Mouse (Mus musculus) liver, embryonic 14.5 days (tissue): Measurements from ENCODE around the gene Spc25. TPM values are rescaled to one million over a fixed set of nuclear protein-coding genes. Genes with fewer than 3 reads are reported as not detected.

Experiments used
- ATAC-seq: fragments of 200-750 bp; cut with Nextera tagmentation; 2 replicates; pipeline ENCODE4 v1.8.0; 2017; ENCODE audit warnings: moderate number of reproducible peaks, mild to moderate bottlenecking, moderate library complexity; ENCODE audit not compliant: insufficient read depth
- DNase-seq, 3 experiments: peaks; one replicate each; pipeline ENCODE4 v3.0.0-alpha.2; 2012 to 2013; ENCODE audit warnings: low read depth in 3 of 3, low spot score in 3 of 3
- H3K27ac ChIP-seq: fragments of 300-500 bp; sonication (generic); 2 replicates; pipeline ENCODE4 v1.5.1; 2014; ENCODE audit warnings: moderate library complexity, mild to moderate bottlenecking, control low read depth, inconsistent platforms
- H3K27me3 ChIP-seq: fragments of 300-500 bp; sonication (generic); 2 replicates; pipeline ENCODE4 v1.6.1; 2014; ENCODE audit warnings: mild to moderate bottlenecking, low read length, moderate library complexity; ENCODE audit not compliant: control insufficient read depth, insufficient read depth
- H3K36me3 ChIP-seq: fragments of 300-500 bp; sonication (generic); replicated peaks from 2 replicates; pipeline ENCODE4 v1.6.1; 2014; ENCODE audit warnings: low read depth; ENCODE audit not compliant: control insufficient read depth, insufficient read depth
- H3K4me1 ChIP-seq, 2 experiments: fragments of 200-500 bp in 1 of 2; fragments of 300-500 bp in 1 of 2; sonication (generic) in 1 of 2; replicated peaks; 2 replicates each; pipeline ENCODE4 v1.6.1; 2012 to 2014; ENCODE audit warnings: antibody characterized with exemption in 1 of 2, inconsistent platforms in 1 of 2, low read length in 1 of 2; ENCODE audit not compliant: control insufficient read depth in 2 of 2, insufficient read depth in 2 of 2
- H3K4me2 ChIP-seq: fragments of 300-500 bp; sonication (generic); 2 replicates; pipeline ENCODE4 v1.6.1; 2014; ENCODE audit warnings: low read depth, mild to moderate bottlenecking, control low read depth, moderate library complexity
- H3K4me3 ChIP-seq, 2 experiments: fragments of 200-500 bp in 1 of 2; fragments of 300-500 bp in 1 of 2; sonication (generic) in 1 of 2; 2 replicates each; pipeline ENCODE4 v1.5.1; 2012 to 2014; ENCODE audit warnings: low read depth in 2 of 2, low read length in 2 of 2, mild to moderate bottlenecking in 2 of 2, control low read depth in 1 of 2, inconsistent platforms in 1 of 2, moderate library complexity in 1 of 2; ENCODE audit not compliant: insufficient read depth in 1 of 2
- H3K9ac ChIP-seq: fragments of 300-500 bp; sonication (generic); replicated peaks from 2 replicates; pipeline ENCODE4 v1.6.1; 2014; ENCODE audit warnings: mild to moderate bottlenecking, control low read depth, moderate library complexity
- H3K9me3 ChIP-seq: fragments of 300-500 bp; sonication (generic); 2 replicates; pipeline ENCODE4 v1.6.1; 2016; ENCODE audit warnings: low read length, mixed read lengths; ENCODE audit not compliant: control insufficient read depth
- CTCF ChIP-seq: IDR thresholded peaks from 2 replicates; pipeline ENCODE4 v1.5.1; 2016; ENCODE audit warnings: antibody characterized with exemption, low read depth, control low read depth
- EP300 ChIP-seq: IDR thresholded peaks from 2 replicates; pipeline ENCODE4 v1.6.1; 2016; ENCODE audit warnings: antibody characterized with exemption, low read depth
- WGBS: fragments of 180-500 bp; shearing (Covaris S2); extraction: QIAGEN DNeasy Blood & Tissue Kit; methylation state at CpG from one replicate; pipeline ENCODE4 v1.1.7; 2014; ENCODE audit not compliant: insufficient replicate concordance; 5-methylcytosine and 5-hydroxymethylcytosine counted together
- polyA plus RNA-seq, 2 experiments: library from polyadenylated mRNA; depleted of rRNA in 1 of 2; stranded (reverse) in 1 of 2; unstranded in 1 of 2; fragments of >200 nt; fragmentation: Nextera tagmentation in 1 of 2; extraction: Ambion mirVana in 1 of 2; gene quantifications; 2 replicates each; pipeline versions ENCODE4 v1.2.1 to v1.2.3; 2012 to 2014

The Spc25 gene
- polyA plus RNA-seq, 2 experiments, result 50.8 to 148 TPM

GRCm38 (mm10) chr2:69210773-69211172, 4.8 kb upstream of the Spc25 start, which contains the start of gene G6pc2:
Gene G6pc2 (plus strand): TSS chr2:69211073.
- TF ChIP-seq CTCF, result no peak
- H3K4me3 ChIP-seq, result no peak within 1 kb of the TSS

DNA sequence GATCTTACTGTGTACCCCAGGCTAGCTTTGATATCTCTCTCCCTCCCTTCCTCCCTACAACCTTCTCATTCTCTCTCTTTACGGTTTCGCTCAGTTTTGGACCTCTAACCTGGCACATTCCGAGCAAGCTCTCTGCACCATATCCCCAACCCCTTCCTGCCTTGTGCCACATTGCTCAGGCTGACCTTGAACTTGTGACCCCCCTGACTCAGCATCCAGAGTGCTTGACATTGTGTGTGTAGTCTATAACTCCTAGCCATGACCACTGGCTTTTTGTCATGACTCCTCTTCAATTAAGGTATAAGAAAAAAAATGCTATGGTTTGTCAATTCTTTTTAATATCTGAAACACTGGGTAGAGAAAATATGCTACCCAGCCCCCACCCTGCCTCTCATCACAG, 3.7 kb upstream of the Spc25 start:
- Histone ChIP-seq H3K9ac (no peak overlapping the region), H3K9me3 (no peaks in the 10 kb centered on the region), H3K27me3 (no peaks in the 10 kb centered on the region), H3K4me1 (peaks cover 2 to 4% of the 10 kb centered on the region in 2 experiments; a peak in 3 of 4 replicates), H3K36me3 (no peaks in the 10 kb centered on the region; the same call in 1 of the 2 replicates), H3K4me3 (no peak overlapping the region), H3K4me2 (no peak overlapping the region), H3K27ac (no peak overlapping the region)
- WGBS, result 63% methylated on average over 3 of the region's 3 CpGs
- no peak for TF ChIP-seq EP300
- TF ChIP-seq CTCF, result no peak
- ATAC-seq (no peak), DNase-seq (no peak)

More at GRCm38 (mm10) chr2:69210773-69211172, 4.8 kb upstream of the Spc25 start, which contains the start of gene G6pc2:
- Histone ChIP-seq H3K4me1 (peaks cover 2 to 3% of the 10 kb centered on the region in 2 experiments; a peak in 3 of 4 replicates), H3K9me3 (no peaks in the 10 kb centered on the region), H3K4me2 (no peak within 1 kb of the TSS), H3K9ac (no peak within 1 kb of the TSS), H3K27ac (no peak within 1 kb of the TSS), H3K36me3 (no peaks in the 10 kb centered on the region), H3K27me3 (no peaks in the 10 kb centered on the region)
- DNase-seq (no peak), ATAC-seq (no peak)
- 57% methylated on average over 7 of the region's 7 CpGs for WGBS

GRCm38 (mm10) chr2:69206523-69206922, 529 bp upstream of the Spc25 start:
- Histone ChIP-seq H3K4me2 (peak overlapping the region; percentile 71), H3K27me3 (no peaks in the 10 kb centered on the region), H3K9me3 (no peaks in the 10 kb centered on the region), H3K4me3 (peak overlapping the region; percentile 39 to 78; a peak in 3 of 4 replicates), H3K4me1 (peaks cover 5 to 7% of the 10 kb centered on the region in 2 experiments), H3K27ac (peak overlapping the region; percentile 14; the same call in 1 of the 2 replicates), H3K36me3 (peaks cover 19% of the 10 kb centered on the region), H3K9ac (peak overlapping the region; percentile 52)
- TF ChIP-seq EP300 (no peak), CTCF (no peak)
- 11% methylated on average over 7 of the region's 7 CpGs for WGBS
- peak; percentile 72 for ATAC-seq
- peak; percentile 31 to 44 (median 37) for DNase-seq

DNA sequence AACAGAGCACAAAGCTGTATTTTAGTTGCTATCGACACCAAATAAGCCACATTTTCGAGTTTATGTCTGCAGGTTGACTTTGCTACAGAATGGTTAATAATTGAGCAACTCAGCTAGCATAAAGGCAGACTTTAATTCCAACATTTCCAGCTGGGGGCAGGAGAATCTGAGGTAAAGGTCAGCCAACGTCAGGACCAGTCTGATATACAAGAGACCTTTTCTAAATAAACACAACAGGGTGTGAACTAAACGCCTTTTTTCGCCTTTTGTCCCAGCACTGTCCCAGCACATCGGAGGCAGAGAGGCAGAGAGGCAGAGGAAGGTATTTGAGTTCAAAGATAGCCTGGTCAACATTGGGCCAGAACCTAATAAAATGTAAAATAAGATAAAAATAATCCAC, 809 bp downstream of the Spc25 start:
- peak in 2 of 3 experiments; percentile 9 to 20 for DNase-seq
- WGBS, result 11% methylated on average over 6 of the region's 6 CpGs
- no peak for ATAC-seq

DNA sequence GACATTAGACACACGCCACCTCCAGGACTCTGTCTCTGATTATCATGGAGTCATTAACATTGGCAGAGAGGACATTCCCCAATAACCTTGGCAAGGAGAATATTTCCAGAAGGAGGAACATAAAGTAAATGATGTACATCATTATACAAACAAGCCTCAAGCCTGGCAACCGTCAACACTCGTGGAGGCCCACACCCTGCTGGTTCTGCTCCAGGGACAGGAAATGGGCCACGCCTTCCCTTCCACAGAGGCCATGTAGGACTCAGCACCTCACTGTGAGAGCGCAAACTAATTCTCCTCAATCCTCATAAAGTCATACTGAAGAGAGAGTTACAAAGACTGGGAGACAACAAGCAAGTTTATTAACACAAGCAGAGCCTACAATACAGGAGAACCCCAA, 12.4 kb downstream of the Spc25 start:
- WGBS, result 65% methylated on average over 5 of the region's 5 CpGs
- H3K9me3 ChIP-seq, result no peaks in the 10 kb centered on the region
- DNase-seq (no peak), ATAC-seq (no peak)
- no peak overlapping the region for H3K4me3 ChIP-seq
- peaks cover 0 to 6% of the 10 kb centered on the region in 2 experiments; a peak in 1 of 4 replicates for H3K4me1 ChIP-seq
- H3K9ac ChIP-seq, result no peak overlapping the region
- H3K4me2 ChIP-seq, result no peak overlapping the region
- H3K36me3 ChIP-seq, result peaks cover 56% of the 10 kb centered on the region
- TF ChIP-seq CTCF (no peak), EP300 (no peak)
- no peaks in the 10 kb centered on the region for H3K27me3 ChIP-seq
- H3K27ac ChIP-seq, result no peak overlapping the region

More for the DNA sequence above, 809 bp downstream of the Spc25 start:
- Histone ChIP-seq H3K27ac (peak overlapping the region; percentile 26), H3K4me2 (peak overlapping the region; percentile 77), H3K36me3 (peaks cover 28% of the 10 kb centered on the region), H3K9ac (peak overlapping the region; percentile 74), H3K4me3 (peak overlapping the region; percentile 78 to 89), H3K27me3 (no peaks in the 10 kb centered on the region), H3K9me3 (no peaks in the 10 kb centered on the region), H3K4me1 (peaks cover 5 to 7% of the 10 kb centered on the region in 2 experiments)
- TF ChIP-seq EP300 (no peak), CTCF (no peak)
